Mouse (Mus musculus): ENCODE measurements around the gene Cnih3. TPM values are rescaled to one million over a fixed set of nuclear protein-coding genes. Genes with fewer than 3 reads are reported as not detected.

Cnih3 gene
- polyA plus RNA-seq, 1 experiment, result 0.67 TPM

DNA sequence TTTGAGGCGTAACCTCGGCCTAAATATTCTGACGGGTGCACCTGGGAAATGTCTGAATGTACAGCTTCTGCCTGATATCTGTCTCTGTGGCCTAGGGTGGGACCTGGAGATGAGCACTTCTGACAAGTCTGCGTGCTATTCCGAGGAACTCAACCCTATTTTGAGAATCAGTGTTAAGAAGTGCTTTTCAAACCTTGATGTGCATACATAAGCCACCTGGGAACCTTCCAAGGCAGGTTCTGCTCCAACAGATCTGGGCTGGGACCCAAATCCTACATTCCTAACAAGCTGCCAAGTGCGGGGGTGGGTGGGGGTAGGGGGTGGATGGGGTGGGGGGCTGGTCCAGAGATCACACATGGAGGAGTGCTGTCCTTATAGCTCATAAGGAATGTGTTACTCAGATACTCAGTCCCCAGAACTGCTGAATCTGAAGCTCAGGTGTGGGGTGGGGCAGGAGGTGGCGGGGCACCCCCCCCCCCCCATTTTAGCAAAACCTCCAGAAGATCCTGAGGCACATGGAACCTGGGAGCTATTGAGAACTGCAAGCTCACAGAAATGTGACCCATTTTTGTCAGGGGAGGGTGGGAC is 89.3 kb downstream of the Cnih3 start:
- Histone ChIP-seq H3K9me3 (replicated peaks; ENCODE audit: control insufficient read depth, insufficient read depth, low read length, poor library complexity, severe bottlenecking) (no peaks in the 10 kb centered on the region), H3K4me3 (ENCODE audit: low read depth, low read length) (no peak overlapping the region), H3K27ac (ENCODE audit: insufficient read depth, low read length) (no peak overlapping the region), H3K27me3 (ENCODE audit: control insufficient read depth, insufficient read depth, low read length, poor library complexity, severe bottlenecking) (no peaks in the 10 kb centered on the region), H3K36me3 (ENCODE audit: control insufficient read depth, insufficient read depth, low read length, poor library complexity, severe bottlenecking) (no peaks in the 10 kb centered on the region), H3K4me1 (ENCODE audit: control insufficient read depth, insufficient read depth, low read length) (no peaks in the 10 kb centered on the region), H3K9ac (ENCODE audit: low read depth, poor library complexity, severe bottlenecking) (no peak overlapping the region)
- no peak for TF ChIP-seq CTCF (IDR thresholded peaks at IDR 0.05; ENCODE audit: low read depth, low read length)
- TF ChIP-seq POLR2A (IDR thresholded peaks at IDR 0.05; ENCODE audit: insufficient read depth, low read length), result no peak
- no peak for TF ChIP-seq EP300 (IDR thresholded peaks at IDR 0.05; ENCODE audit: insufficient read depth, low read depth, low read length)

DNA sequence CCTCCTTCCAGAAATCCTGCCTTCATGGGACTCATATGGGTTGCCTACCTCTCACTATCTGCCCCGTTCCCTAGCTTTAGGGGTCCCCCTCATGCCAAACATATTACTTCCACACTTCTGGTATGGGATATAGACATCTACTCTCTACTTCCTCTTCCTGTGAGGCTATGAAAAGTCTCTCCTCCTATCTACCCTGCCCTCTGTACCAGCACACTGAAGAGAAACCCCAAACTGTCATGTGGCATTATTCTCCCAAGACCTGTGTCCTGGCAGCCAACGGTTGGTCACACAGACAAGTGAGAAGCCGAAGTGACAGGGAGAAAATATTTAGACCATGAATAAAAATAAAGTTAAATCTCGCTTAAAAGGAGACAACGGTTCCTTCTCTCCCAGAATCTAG is 92.6 kb downstream of the Cnih3 start:
- H3K9ac ChIP-seq (ENCODE audit: low read depth, poor library complexity, severe bottlenecking), result no peak overlapping the region
- TF ChIP-seq POLR2A (IDR thresholded peaks at IDR 0.05; ENCODE audit: insufficient read depth, low read length), result no peak
- TF ChIP-seq CTCF (IDR thresholded peaks at IDR 0.05; ENCODE audit: low read depth, low read length), result no peak
- TF ChIP-seq EP300 (IDR thresholded peaks at IDR 0.05; ENCODE audit: insufficient read depth, low read depth, low read length), result no peak
- no peak overlapping the region for H3K27ac ChIP-seq (ENCODE audit: insufficient read depth, low read length)
- H3K27me3 ChIP-seq (ENCODE audit: control insufficient read depth, insufficient read depth, low read length, poor library complexity, severe bottlenecking), result no peaks in the 10 kb centered on the region
- H3K36me3 ChIP-seq (ENCODE audit: control insufficient read depth, insufficient read depth, low read length, poor library complexity, severe bottlenecking), result no peaks in the 10 kb centered on the region
- no peak overlapping the region for H3K4me3 ChIP-seq (ENCODE audit: low read depth, low read length)
- H3K4me1 ChIP-seq (ENCODE audit: control insufficient read depth, insufficient read depth, low read length), result no peaks in the 10 kb centered on the region
- H3K9me3 ChIP-seq (replicated peaks; ENCODE audit: control insufficient read depth, insufficient read depth, low read length, poor library complexity, severe bottlenecking), result no peaks in the 10 kb centered on the region

DNA sequence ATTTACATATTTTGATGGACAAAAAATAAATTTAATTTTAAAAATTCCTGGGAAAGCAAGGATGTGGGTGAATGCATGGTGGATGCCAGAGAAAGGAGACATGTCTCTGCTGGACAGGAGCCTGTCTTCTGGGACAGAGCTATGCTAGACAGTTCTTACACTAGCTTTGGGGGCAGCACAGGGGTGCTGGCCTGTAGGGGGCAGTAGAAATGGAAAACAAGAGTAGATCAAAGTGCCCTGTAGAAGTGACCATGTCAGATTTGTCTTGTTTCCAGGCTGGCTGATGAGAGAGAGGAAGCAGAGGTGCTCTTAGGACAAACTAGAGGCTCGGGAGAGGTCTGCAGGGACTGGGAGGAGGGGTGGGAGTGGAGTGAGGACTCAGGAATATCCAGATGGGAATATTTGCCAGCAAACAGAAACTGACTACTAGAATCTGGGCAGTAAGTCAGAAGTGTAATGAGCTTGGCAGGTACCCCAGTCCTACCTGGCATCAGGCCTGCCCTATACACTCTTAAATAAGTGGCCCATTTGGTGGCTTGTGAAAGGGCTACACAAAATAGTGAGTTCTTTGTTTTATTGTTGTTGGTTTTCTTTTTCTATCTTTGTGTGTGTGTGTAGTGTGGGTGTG is 93.3 kb downstream of the Cnih3 start:
- Histone ChIP-seq H3K4me3 (ENCODE audit: low read depth, low read length) (no peak overlapping the region), H3K36me3 (ENCODE audit: control insufficient read depth, insufficient read depth, low read length, poor library complexity, severe bottlenecking) (no peaks in the 10 kb centered on the region), H3K27ac (ENCODE audit: insufficient read depth, low read length) (no peak overlapping the region), H3K9ac (ENCODE audit: low read depth, poor library complexity, severe bottlenecking) (no peak overlapping the region), H3K9me3 (replicated peaks; ENCODE audit: control insufficient read depth, insufficient read depth, low read length, poor library complexity, severe bottlenecking) (no peaks in the 10 kb centered on the region), H3K4me1 (ENCODE audit: control insufficient read depth, insufficient read depth, low read length) (no peaks in the 10 kb centered on the region), H3K27me3 (ENCODE audit: control insufficient read depth, insufficient read depth, low read length, poor library complexity, severe bottlenecking) (no peaks in the 10 kb centered on the region)
- TF ChIP-seq POLR2A (IDR thresholded peaks at IDR 0.05; ENCODE audit: insufficient read depth, low read length) (no peak), EP300 (IDR thresholded peaks at IDR 0.05; ENCODE audit: insufficient read depth, low read depth, low read length) (no peak), CTCF (IDR thresholded peaks at IDR 0.05; ENCODE audit: low read depth, low read length) (peak; percentile 27)

DNA sequence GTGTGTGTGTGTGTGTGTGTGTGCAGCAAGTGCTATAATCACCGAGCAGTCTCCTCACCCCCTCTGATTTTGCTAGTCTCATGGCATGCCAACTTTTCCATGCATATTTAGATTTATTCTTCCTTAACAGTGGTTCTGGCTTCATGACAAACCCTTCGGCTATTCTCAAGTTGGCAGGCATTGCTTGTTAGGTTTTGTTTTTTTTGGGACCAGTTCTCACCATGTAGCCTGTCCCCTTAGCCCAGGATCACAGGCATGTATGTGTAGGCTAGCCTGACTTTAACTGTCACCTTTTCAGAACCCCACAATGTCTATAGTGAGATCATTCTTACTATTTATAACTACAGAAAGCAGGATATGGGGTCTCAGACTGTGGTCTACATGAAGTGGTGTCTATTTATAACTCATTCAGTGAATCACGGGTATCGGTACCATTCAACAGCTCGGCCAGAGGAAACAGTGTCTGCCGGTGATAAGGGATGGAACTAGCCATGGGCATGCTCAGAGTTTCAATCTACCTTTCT is 94.2 kb downstream of the Cnih3 start:
- H3K36me3 ChIP-seq (ENCODE audit: control insufficient read depth, insufficient read depth, low read length, poor library complexity, severe bottlenecking), result no peaks in the 10 kb centered on the region
- no peak overlapping the region for H3K9ac ChIP-seq (ENCODE audit: low read depth, poor library complexity, severe bottlenecking)
- no peaks in the 10 kb centered on the region for H3K27me3 ChIP-seq (ENCODE audit: control insufficient read depth, insufficient read depth, low read length, poor library complexity, severe bottlenecking)
- TF ChIP-seq CTCF (IDR thresholded peaks at IDR 0.05; ENCODE audit: low read depth, low read length) (no peak), EP300 (IDR thresholded peaks at IDR 0.05; ENCODE audit: insufficient read depth, low read depth, low read length) (no peak), POLR2A (IDR thresholded peaks at IDR 0.05; ENCODE audit: insufficient read depth, low read length) (no peak)
- H3K27ac ChIP-seq (ENCODE audit: insufficient read depth, low read length), result no peak overlapping the region
- H3K4me3 ChIP-seq (ENCODE audit: low read depth, low read length), result no peak overlapping the region
- H3K4me1 ChIP-seq (ENCODE audit: control insufficient read depth, insufficient read depth, low read length), result no peaks in the 10 kb centered on the region
- no peaks in the 10 kb centered on the region for H3K9me3 ChIP-seq (replicated peaks; ENCODE audit: control insufficient read depth, insufficient read depth, low read length, poor library complexity, severe bottlenecking)

DNA sequence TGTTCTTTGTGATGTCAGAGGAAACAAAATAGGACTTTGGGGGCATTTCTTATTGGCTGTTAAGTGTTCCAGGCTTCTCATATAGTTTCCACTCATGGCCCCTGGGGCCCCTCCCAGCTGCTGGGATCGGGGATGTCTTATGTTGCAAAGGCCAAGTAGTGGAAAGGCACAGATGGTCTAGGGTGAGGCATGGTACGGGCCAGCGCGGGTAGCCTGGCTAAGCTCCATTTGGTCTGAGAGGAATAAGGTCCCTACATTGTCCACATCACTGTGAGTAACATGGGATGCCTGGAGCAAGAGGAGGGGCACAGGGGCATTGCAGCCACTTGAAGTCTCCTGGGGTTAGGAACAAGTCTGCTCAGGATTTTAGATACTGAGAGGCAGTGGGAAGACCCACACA is 95.1 kb downstream of the Cnih3 start:
- no peak overlapping the region for H3K4me3 ChIP-seq (ENCODE audit: low read depth, low read length)
- no peaks in the 10 kb centered on the region for H3K36me3 ChIP-seq (ENCODE audit: control insufficient read depth, insufficient read depth, low read length, poor library complexity, severe bottlenecking)
- TF ChIP-seq CTCF (IDR thresholded peaks at IDR 0.05; ENCODE audit: low read depth, low read length) (no peak), POLR2A (IDR thresholded peaks at IDR 0.05; ENCODE audit: insufficient read depth, low read length) (no peak), EP300 (IDR thresholded peaks at IDR 0.05; ENCODE audit: insufficient read depth, low read depth, low read length) (no peak)
- H3K27ac ChIP-seq (ENCODE audit: insufficient read depth, low read length), result no peak overlapping the region
- H3K9ac ChIP-seq (ENCODE audit: low read depth, poor library complexity, severe bottlenecking), result no peak overlapping the region
- H3K9me3 ChIP-seq (replicated peaks; ENCODE audit: control insufficient read depth, insufficient read depth, low read length, poor library complexity, severe bottlenecking), result no peaks in the 10 kb centered on the region
- H3K27me3 ChIP-seq (ENCODE audit: control insufficient read depth, insufficient read depth, low read length, poor library complexity, severe bottlenecking), result no peaks in the 10 kb centered on the region
- H3K4me1 ChIP-seq (ENCODE audit: control insufficient read depth, insufficient read depth, low read length), result no peaks in the 10 kb centered on the region

DNA sequence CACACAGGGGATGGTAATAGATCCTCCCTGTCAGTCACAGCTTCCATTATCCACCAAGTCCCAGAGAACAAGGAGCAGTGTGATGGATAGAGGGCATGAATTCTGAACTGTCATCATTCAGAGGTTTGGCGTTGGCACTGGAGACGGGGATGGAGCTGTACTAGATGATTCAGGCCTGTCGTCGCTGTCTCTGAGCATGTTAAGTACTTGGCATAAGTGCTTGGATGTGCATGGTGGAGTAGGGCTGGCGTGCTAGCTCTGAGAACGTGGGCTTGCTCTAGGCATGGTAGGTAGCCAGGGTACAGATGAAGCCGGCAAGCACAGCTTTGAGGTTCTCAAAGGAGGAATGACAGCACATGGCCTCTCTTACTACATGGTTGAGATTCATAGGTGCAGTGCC is 95.6 kb downstream of the Cnih3 start:
- H3K27ac ChIP-seq (ENCODE audit: insufficient read depth, low read length), result no peak overlapping the region
- TF ChIP-seq POLR2A (IDR thresholded peaks at IDR 0.05; ENCODE audit: insufficient read depth, low read length) (no peak), CTCF (IDR thresholded peaks at IDR 0.05; ENCODE audit: low read depth, low read length) (no peak), EP300 (IDR thresholded peaks at IDR 0.05; ENCODE audit: insufficient read depth, low read depth, low read length) (no peak)
- H3K4me3 ChIP-seq (ENCODE audit: low read depth, low read length), result no peak overlapping the region
- no peaks in the 10 kb centered on the region for H3K4me1 ChIP-seq (ENCODE audit: control insufficient read depth, insufficient read depth, low read length)
- no peaks in the 10 kb centered on the region for H3K9me3 ChIP-seq (replicated peaks; ENCODE audit: control insufficient read depth, insufficient read depth, low read length, poor library complexity, severe bottlenecking)
- no peaks in the 10 kb centered on the region for H3K36me3 ChIP-seq (ENCODE audit: control insufficient read depth, insufficient read depth, low read length, poor library complexity, severe bottlenecking)
- H3K27me3 ChIP-seq (ENCODE audit: control insufficient read depth, insufficient read depth, low read length, poor library complexity, severe bottlenecking), result no peaks in the 10 kb centered on the region
- H3K9ac ChIP-seq (ENCODE audit: low read depth, poor library complexity, severe bottlenecking), result no peak overlapping the region

All from ES-Bruce4 (cell line).